Mouse (Mus musculus): ENCODE measurements around the gene Gpc4.

Gpc4 gene

GRCm38 (mm10) chrX:52151100-52151499 lies 14.0 kb downstream of the Gpc4 start:
- DNase-seq (ENCODE audit: low read depth, low spot score), result no peak

- DNase-seq (ENCODE audit: low read depth, low spot score), result no peak
Measured at GRCm38 (mm10) chrX:52145563-52145962, 19.5 kb downstream of the Gpc4 start.

GRCm38 (mm10) chrX:52144491-52144890 lies 20.6 kb downstream of the Gpc4 start:
- no peak for DNase-seq (ENCODE audit: low read depth, low spot score)

- no peak for DNase-seq (ENCODE audit: low read depth, low spot score)
Measured at GRCm38 (mm10) chrX:52140316-52140715, 24.7 kb downstream of the Gpc4 start.

- DNase-seq (ENCODE audit: low read depth, low spot score), result no peak
Measured at GRCm38 (mm10) chrX:52138461-52139075, 26.5 kb downstream of the Gpc4 start.

GRCm38 (mm10) chrX:52138033-52138432 lies 27.0 kb downstream of the Gpc4 start:
- no peak for DNase-seq (ENCODE audit: low read depth, low spot score)

- DNase-seq (ENCODE audit: low read depth, low spot score), result no peak
Measured at GRCm38 (mm10) chrX:52136525-52136924, 28.5 kb downstream of the Gpc4 start.

GRCm38 (mm10) chrX:52129604-52130003 lies 35.4 kb downstream of the Gpc4 start:
- DNase-seq (ENCODE audit: low read depth, low spot score), result no peak

GRCm38 (mm10) chrX:52128794-52129193 lies 36.3 kb downstream of the Gpc4 start:
- no peak for DNase-seq (ENCODE audit: low read depth, low spot score)

GRCm38 (mm10) chrX:52113651-52114050 lies 51.4 kb downstream of the Gpc4 start:
- DNase-seq (ENCODE audit: low read depth, low spot score), result no peak

GRCm38 (mm10) chrX:52109663-52110062 lies 55.4 kb downstream of the Gpc4 start:
- DNase-seq (ENCODE audit: low read depth, low spot score), result no peak

GRCm38 (mm10) chrX:52108966-52109365 lies 56.1 kb downstream of the Gpc4 start:
- no peak for DNase-seq (ENCODE audit: low read depth, low spot score)

GRCm38 (mm10) chrX:52103771-52104170 lies 61.3 kb downstream of the Gpc4 start:
- no peak for DNase-seq (ENCODE audit: low read depth, low spot score)

GRCm38 (mm10) chrX:52101940-52102339 lies 63.1 kb downstream of the Gpc4 start:
- DNase-seq (ENCODE audit: low read depth, low spot score), result no peak

GRCm38 (mm10) chrX:52101445-52101844 lies 63.6 kb downstream of the Gpc4 start:
- no peak for DNase-seq (ENCODE audit: low read depth, low spot score)

GRCm38 (mm10) chrX:52087726-52088348 lies 77.2 kb downstream of the Gpc4 start:
- DNase-seq (ENCODE audit: low read depth, low spot score), result peak; percentile 14

- no peak for DNase-seq (ENCODE audit: low read depth, low spot score)
Measured at GRCm38 (mm10) chrX:52086885-52087573, 78.0 kb downstream of the Gpc4 start.

- no peak for DNase-seq (ENCODE audit: low read depth, low spot score)
Measured at GRCm38 (mm10) chrX:52083557-52083956, 81.5 kb downstream of the Gpc4 start.

GRCm38 (mm10) chrX:52072410-52072809 lies 92.6 kb downstream of the Gpc4 start:
- DNase-seq (ENCODE audit: low read depth, low spot score), result no peak

GRCm38 (mm10) chrX:52053416-52053815 lies 111.6 kb downstream of the Gpc4 start:
- no peak for DNase-seq (ENCODE audit: low read depth, low spot score)

GRCm38 (mm10) chrX:52052011-52052410 lies 113.0 kb downstream of the Gpc4 start:
- no peak for DNase-seq (ENCODE audit: low read depth, low spot score)

- no peak for DNase-seq (ENCODE audit: low read depth, low spot score)
Measured at GRCm38 (mm10) chrX:52050941-52051340, 114.1 kb downstream of the Gpc4 start.

- DNase-seq (ENCODE audit: low read depth, low spot score), result no peak
Measured at GRCm38 (mm10) chrX:52039875-52040274, 125.2 kb downstream of the Gpc4 start.
